Mouse (Mus musculus): ENCODE measurements around the gene Rcn3. TPM values are rescaled to one million over a fixed set of nuclear protein-coding genes. Genes with fewer than 3 reads are reported as not detected.

The Rcn3 gene
- 45.4 and 68.2 TPM in 2 replicates for polyA plus RNA-seq (2012; ENCODE audit: low replicate concordance)

GRCm38 (mm10) chr7:45092048-45092447 lies at the start of gene Rcn3:
TSS of gene Rcn3 (minus strand) at chr7:45092221.

GRCm38 (mm10) chr7:45135993-45136567 lies 44.1 kb upstream of the Rcn3 start, which contains the start of the genes Gm45713 and Flt3l:
TSS of gene Gm45713 (minus strand) at chr7:45136231.
TSS of gene Flt3l (minus strand) at chr7:45136432.

GRCm38 (mm10) chr7:45128624-45129246 lies 36.7 kb upstream of the Rcn3 start, which contains the start of gene Rpl13a:
TSS of gene Rpl13a (minus strand) at chr7:45128761.

GRCm38 (mm10) chr7:45124224-45125143 lies 32.5 kb upstream of the Rcn3 start, which contains the start of gene Rps11:
TSS of gene Rps11 (minus strand) at chr7:45124439.

GRCm38 (mm10) chr7:45103652-45104180 lies 11.7 kb upstream of the Rcn3 start, which contains the start of gene Fcgrt:
TSS of gene Fcgrt (minus strand) at chr7:45103851.

GRCm38 (mm10) chr7:45062239-45062835 lies 29.7 kb downstream of the Rcn3 start, which contains the start of the genes Nosip and Prrg2:
TSS of gene Nosip (plus strand) at chr7:45062429.
TSS of gene Prrg2 (minus strand) at chr7:45062677.

GRCm38 (mm10) chr7:45052862-45053116 lies 39.2 kb downstream of the Rcn3 start, which contains the start of gene Prr12:
TSS of gene Prr12 (minus strand) at chr7:45052881.

Other genes starting within 250 kb of the Rcn3 start
- 167 and 687 TPM in 2 replicates for gene Akt1s1, start 243.2 kb downstream of the Rcn3 start, polyA plus RNA-seq (2012; ENCODE audit: low replicate concordance)
- 121 and 132 TPM in 2 replicates for gene Tbc1d17, start 243.1 kb downstream of the Rcn3 start, polyA plus RNA-seq (2012; ENCODE audit: low replicate concordance)
- 55.0 and 91.1 TPM in 2 replicates for gene Pnkp, start 235.1 kb downstream of the Rcn3 start, polyA plus RNA-seq (2012; ENCODE audit: low replicate concordance)
- 42.0 and 70.4 TPM in 2 replicates for gene Ptov1, start 222.4 kb downstream of the Rcn3 start, polyA plus RNA-seq (2012; ENCODE audit: low replicate concordance)
- gene Med25, start 199.5 kb downstream of the Rcn3 start, polyA plus RNA-seq (2012; ENCODE audit: low replicate concordance), result 195 and 493 TPM in 2 replicates
- 68.5 and 164 TPM in 2 replicates for gene Fuz, start 196.1 kb downstream of the Rcn3 start, polyA plus RNA-seq (2012; ENCODE audit: low replicate concordance)
- 86.3 and 94.0 TPM in 2 replicates for gene Ap2a1, start 162.7 kb downstream of the Rcn3 start, polyA plus RNA-seq (2012; ENCODE audit: low replicate concordance)
- 0.29 TPM in 1 of 2 replicates, not detected in the other for gene Tsks, start 149.0 kb downstream of the Rcn3 start, polyA plus RNA-seq (2012; ENCODE audit: low replicate concordance)
- 0.16 and 0.33 TPM in 2 replicates for gene Cpt1c, start 117.4 kb downstream of the Rcn3 start, polyA plus RNA-seq (2012; ENCODE audit: low replicate concordance)
- gene Prmt1, start 105.7 kb downstream of the Rcn3 start, polyA plus RNA-seq (2012; ENCODE audit: low replicate concordance), result 20.1 and 51.4 TPM in 2 replicates
- 121 and 237 TPM in 2 replicates for gene Irf3, start 94.6 kb downstream of the Rcn3 start, polyA plus RNA-seq (2012; ENCODE audit: low replicate concordance)
- 98.8 and 137 TPM in 2 replicates for gene Bcl2l12, start 93.5 kb downstream of the Rcn3 start, polyA plus RNA-seq (2012; ENCODE audit: low replicate concordance)
- gene Scaf1, start 75.9 kb downstream of the Rcn3 start, polyA plus RNA-seq (2012; ENCODE audit: low replicate concordance), result 147 and 361 TPM in 2 replicates
- 20.4 and 47.3 TPM in 2 replicates for gene Rras, start 74.3 kb downstream of the Rcn3 start, polyA plus RNA-seq (2012; ENCODE audit: low replicate concordance)
- 91.8 and 211 TPM in 2 replicates for gene Prr12, start 39.3 kb downstream of the Rcn3 start, polyA plus RNA-seq (2012; ENCODE audit: low replicate concordance)
- 110 and 117 TPM in 2 replicates for gene Nosip, start 29.8 kb downstream of the Rcn3 start, polyA plus RNA-seq (2012; ENCODE audit: low replicate concordance)
- 21.9 and 40.2 TPM in 2 replicates for gene Prrg2, start 29.5 kb downstream of the Rcn3 start, polyA plus RNA-seq (2012; ENCODE audit: low replicate concordance)
- 210 and 322 TPM in 2 replicates for gene Fcgrt, start 11.6 kb upstream of the Rcn3 start, polyA plus RNA-seq (2012; ENCODE audit: low replicate concordance)
- gene Rps11, start 32.2 kb upstream of the Rcn3 start, polyA plus RNA-seq (2012; ENCODE audit: low replicate concordance), result 79.7 and 146 TPM in 2 replicates
- 6,038 and 6,758 TPM in 2 replicates for gene Rpl13a, start 36.5 kb upstream of the Rcn3 start, polyA plus RNA-seq (2012; ENCODE audit: low replicate concordance)
- gene Gm45713, start 44.0 kb upstream of the Rcn3 start, polyA plus RNA-seq (2012; ENCODE audit: low replicate concordance), result 0.59 and 3.0 TPM in 2 replicates
- gene Flt3l, start 44.2 kb upstream of the Rcn3 start, polyA plus RNA-seq (2012; ENCODE audit: low replicate concordance), result 106 and 107 TPM in 2 replicates
- gene Pih1d1, start 62.1 kb upstream of the Rcn3 start, polyA plus RNA-seq (2012; ENCODE audit: low replicate concordance), result 35.7 and 44.2 TPM in 2 replicates
- 98.2 and 154 TPM in 2 replicates for gene Aldh16a1, start 62.4 kb upstream of the Rcn3 start, polyA plus RNA-seq (2012; ENCODE audit: low replicate concordance)
- gene Slc17a7, start 71.7 kb upstream of the Rcn3 start, polyA plus RNA-seq (2012; ENCODE audit: low replicate concordance), result 0.10 and 0.24 TPM in 2 replicates
- gene Gfy, start 87.3 kb upstream of the Rcn3 start, polyA plus RNA-seq (2012; ENCODE audit: low replicate concordance), result 0.10 TPM in 1 of 2 replicates, not detected in the other
- gene Pth2, start 88.8 kb upstream of the Rcn3 start, polyA plus RNA-seq (2012; ENCODE audit: low replicate concordance), result not detected in 2 replicates
- 0.47 and 0.54 TPM in 2 replicates for gene Ccdc155, start 112.7 kb upstream of the Rcn3 start, polyA plus RNA-seq (2012; ENCODE audit: low replicate concordance)
- 13.5 and 29.6 TPM in 2 replicates for gene Dkkl1, start 119.9 kb upstream of the Rcn3 start, polyA plus RNA-seq (2012; ENCODE audit: low replicate concordance)
- gene Tead2, start 123.5 kb upstream of the Rcn3 start, polyA plus RNA-seq (2012; ENCODE audit: low replicate concordance), result 0.09 and 0.62 TPM in 2 replicates
- gene Cd37, start 146.9 kb upstream of the Rcn3 start, polyA plus RNA-seq (2012; ENCODE audit: low replicate concordance), result 1,076 and 1,868 TPM in 2 replicates
- not detected in 2 replicates for gene Slc6a16, start 148.9 kb upstream of the Rcn3 start, polyA plus RNA-seq (2012; ENCODE audit: low replicate concordance)
- 0.34 and 0.58 TPM in 2 replicates for gene Slc6a21, start 185.3 kb upstream of the Rcn3 start, polyA plus RNA-seq (2012; ENCODE audit: low replicate concordance)
- 6.9 and 12.1 TPM in 2 replicates for gene Trpm4, start 241.6 kb upstream of the Rcn3 start, polyA plus RNA-seq (2012; ENCODE audit: low replicate concordance)
- gene Hrc, start 243.1 kb upstream of the Rcn3 start, polyA plus RNA-seq (2012; ENCODE audit: low replicate concordance), result not detected in 2 replicates

All from hematopoietic multipotent progenitor cell, adult 10-12 weeks (in vitro differentiated cells).